Mouse (Mus musculus) myocyte (in vitro differentiated cells): Measurements from ENCODE around the gene Nfe2l1. TPM values are rescaled to one million over a fixed set of nuclear protein-coding genes. Genes with fewer than 3 reads are reported as not detected.
A peak's percentile ranks its signal among the peaks of the same experiment; 100 is the strongest.

ENCODE experiments used
- H3K27me3 ChIP-seq: one replicate; pipeline ENCODE4 v1.6.1; 2011; ENCODE audit not compliant: control insufficient read depth, insufficient read depth, insufficient read length
- H3K36me3 ChIP-seq: one replicate; pipeline ENCODE4 v1.6.1; 2011; ENCODE audit not compliant: control insufficient read depth, insufficient read depth
- H3K4me2 ChIP-seq: one replicate; pipeline ENCODE4 v1.6.1; 2011; ENCODE audit warnings: low read depth, control low read depth
- H3K4me3 ChIP-seq: one replicate; pipeline ENCODE4 v1.5.1; 2011; ENCODE audit warnings: mild to moderate bottlenecking, control low read depth, moderate library complexity
- H3K79me2 ChIP-seq: one replicate; pipeline ENCODE4 v1.6.1; 2011; ENCODE audit not compliant: control insufficient read depth, insufficient read depth
- H3ac ChIP-seq: one replicate; pipeline ENCODE4 v1.6.1; 2011; ENCODE audit not compliant: control insufficient read depth, insufficient read length
- CEBPB ChIP-seq: IDR thresholded peaks from 2 replicates; pipeline ENCODE4 v1.6.1; 2011; ENCODE audit warnings: mild to moderate bottlenecking, moderate library complexity; ENCODE audit not compliant: poor library complexity, insufficient read depth, severe bottlenecking
- E2F4 ChIP-seq: IDR thresholded peaks from one replicate; pipeline ENCODE4 v1.6.1; 2011; ENCODE audit warnings: mild to moderate bottlenecking, control low read depth, moderate library complexity; ENCODE audit not compliant: insufficient read depth
- MAX ChIP-seq: IDR thresholded peaks from one replicate; pipeline ENCODE4 v1.6.1; 2011; ENCODE audit warnings: low read depth, mild to moderate bottlenecking, control low read depth
- MYOD1 ChIP-seq, 3 experiments: IDR thresholded peaks; one replicate each; pipeline ENCODE4 v1.6.1; 2011; ENCODE audit warnings: control low read depth in 2 of 3, low read depth in 2 of 3, mild to moderate bottlenecking in 2 of 3, moderate library complexity in 1 of 3; ENCODE audit not compliant: insufficient read length in 2 of 3, control insufficient read depth in 1 of 3
- MYOG ChIP-seq, 3 experiments: IDR thresholded peaks; one replicate each; pipeline ENCODE4 v1.6.1; 2011; ENCODE audit warnings: control low read depth in 2 of 3, low read depth in 2 of 3, mild to moderate bottlenecking in 2 of 3; ENCODE audit not compliant: insufficient read length in 2 of 3, control insufficient read depth in 1 of 3, insufficient read depth in 1 of 3
- POLR2A ChIP-seq: IDR thresholded peaks from one replicate; pipeline ENCODE4 v1.6.1; 2011; ENCODE audit warnings: low read depth, mild to moderate bottlenecking, control low read depth, moderate library complexity; ENCODE audit not compliant: insufficient read length
- POLR2AphosphoS2 ChIP-seq: IDR thresholded peaks from one replicate; pipeline ENCODE4 v1.6.1; 2011; ENCODE audit warnings: low read depth, control low read depth; ENCODE audit not compliant: insufficient read length
- REST ChIP-seq: IDR thresholded peaks from one replicate; pipeline ENCODE4 v1.6.1; 2011; ENCODE audit warnings: mild to moderate bottlenecking, control low read depth, moderate library complexity; ENCODE audit not compliant: insufficient read depth, insufficient read length
- SRF ChIP-seq: IDR thresholded peaks from one replicate; pipeline ENCODE4 v1.6.1; 2011; ENCODE audit warnings: low read depth; ENCODE audit not compliant: control insufficient read depth, insufficient read length
- TCF12 ChIP-seq: IDR thresholded peaks from one replicate; pipeline ENCODE4 v1.6.1; 2011; ENCODE audit warnings: mild to moderate bottlenecking, control low read depth; ENCODE audit not compliant: poor library complexity, insufficient read depth, severe bottlenecking
- TCF3 ChIP-seq: IDR thresholded peaks from one replicate; pipeline ENCODE4 v1.6.1; 2011; ENCODE audit warnings: low read depth, control low read depth; ENCODE audit not compliant: insufficient read length
- USF1 ChIP-seq: IDR thresholded peaks from one replicate; pipeline ENCODE4 v1.6.1; 2011; ENCODE audit warnings: low read depth, mild to moderate bottlenecking, control low read depth, moderate library complexity
- polyA plus RNA-seq: library from polyadenylated mRNA; unstranded; fragments of >200 nt; fragmentation: generic; extraction: Trizol; gene quantifications from one replicate; pipeline ENCODE4 v1.2.1, GENCODE M21; 2012; ENCODE audit warnings: missing spikeins

The Nfe2l1 gene
- 518 TPM for polyA plus RNA-seq

DNA sequence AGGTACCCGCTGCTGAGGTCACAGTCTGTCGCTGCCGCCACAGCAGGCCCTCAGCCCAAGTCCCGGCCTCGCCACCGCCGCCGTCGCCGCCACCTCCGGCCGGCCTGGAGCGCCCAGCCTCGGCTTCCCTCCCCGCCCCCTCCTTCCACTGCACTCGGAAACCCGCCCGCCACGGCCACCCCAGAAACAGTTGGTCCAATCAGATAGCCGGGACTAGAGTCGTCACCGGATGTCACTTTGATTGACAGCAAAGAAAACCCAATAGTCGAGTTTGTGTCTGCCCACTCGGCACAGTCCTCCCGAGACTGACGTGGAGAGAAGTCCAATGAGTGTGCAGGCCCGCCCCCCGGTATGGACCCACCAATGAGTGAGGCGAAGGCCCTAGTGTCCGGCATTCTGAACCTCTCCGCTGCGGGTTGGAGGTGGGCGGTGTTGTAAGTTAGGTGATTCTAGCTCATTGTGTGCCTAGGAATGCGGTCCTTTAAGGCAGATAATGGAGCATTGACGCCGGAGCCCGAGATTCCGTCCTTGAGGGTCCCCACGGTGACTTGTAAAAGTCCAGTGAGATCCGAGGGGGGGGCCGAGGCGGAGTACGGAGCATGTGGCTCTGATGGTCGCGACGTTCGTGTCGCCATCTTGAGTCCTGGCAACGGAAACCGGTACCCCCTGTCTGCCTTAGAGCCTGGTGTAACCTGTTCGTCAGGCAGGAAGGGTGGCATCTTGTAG, at the start of gene Nfe2l1:
TSS of gene Nfe2l1 (minus strand) at position 156 of the 726 bp plus-strand sequence.
- H3K27me3 ChIP-seq = no peaks in the 10 kb centered on the region

DNA sequence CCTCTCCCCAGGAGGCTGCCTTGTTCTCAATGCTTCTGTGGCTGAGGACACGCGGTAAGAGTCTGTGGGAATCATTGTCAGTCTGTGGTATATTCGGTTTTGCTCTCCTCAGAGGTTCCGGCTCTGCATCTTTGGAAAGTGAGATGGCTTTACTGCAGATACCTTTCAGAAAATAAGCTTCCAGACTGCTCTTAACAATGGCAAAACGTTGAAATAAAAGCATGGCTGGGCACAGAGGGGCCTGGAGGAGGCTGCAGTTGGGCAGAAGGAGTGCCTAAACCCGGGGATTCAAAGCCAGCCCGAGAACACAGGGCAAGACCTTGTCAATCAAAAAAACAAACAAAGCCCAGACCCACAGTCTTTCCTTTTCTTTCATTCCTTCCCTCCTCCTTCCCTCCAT, 49.6 kb upstream of the Nfe2l1 start:
- Histone ChIP-seq H3K4me3 (no peak overlapping the region), H3K4me2 (no peak overlapping the region), H3K79me2 (no peaks in the 10 kb centered on the region), H3K36me3 (no peaks in the 10 kb centered on the region), H3K27me3 (no peaks in the 10 kb centered on the region), H3ac (no peak overlapping the region)
- no peak for TF ChIP-seq REST
- no peak for TF ChIP-seq SRF
- TF ChIP-seq USF1 = no peak
- no peak for TF ChIP-seq CEBPB
- TF ChIP-seq POLR2A = no peak
- no peak for TF ChIP-seq MYOG (IDR thresholded peaks at IDR 0.05; ENCODE audit: control insufficient read depth in 1 of 3, insufficient read depth in 1 of 3, insufficient read length in 2 of 3, low read depth in 2 of 3)
- no peak for TF ChIP-seq TCF3
- TF ChIP-seq MYOD1 (IDR thresholded peaks at IDR 0.05; ENCODE audit: control insufficient read depth in 1 of 3, insufficient read length in 2 of 3, low read depth in 2 of 3) = no peak
- no peak for TF ChIP-seq E2F4
- TF ChIP-seq TCF12 = no peak
- TF ChIP-seq MAX = no peak
- TF ChIP-seq POLR2AphosphoS2 = no peak

More for the DNA sequence above, at the start of gene Nfe2l1:
- peak; percentile 21 for TF ChIP-seq USF1
- no peak for TF ChIP-seq CEBPB
- TF ChIP-seq SRF = peak; percentile 6
- peak; percentile 63 for TF ChIP-seq POLR2A
- peak; percentile 63 for TF ChIP-seq POLR2AphosphoS2
- Histone ChIP-seq H3K79me2 (peaks cover 44% of the 10 kb centered on the region), H3K4me2 (peak within 1 kb of the TSS; percentile 96), H3K36me3 (peaks cover 8% of the 10 kb centered on the region), H3K4me3 (peak within 1 kb of the TSS; percentile 93), H3ac (peak within 1 kb of the TSS; percentile 77)

DNA sequence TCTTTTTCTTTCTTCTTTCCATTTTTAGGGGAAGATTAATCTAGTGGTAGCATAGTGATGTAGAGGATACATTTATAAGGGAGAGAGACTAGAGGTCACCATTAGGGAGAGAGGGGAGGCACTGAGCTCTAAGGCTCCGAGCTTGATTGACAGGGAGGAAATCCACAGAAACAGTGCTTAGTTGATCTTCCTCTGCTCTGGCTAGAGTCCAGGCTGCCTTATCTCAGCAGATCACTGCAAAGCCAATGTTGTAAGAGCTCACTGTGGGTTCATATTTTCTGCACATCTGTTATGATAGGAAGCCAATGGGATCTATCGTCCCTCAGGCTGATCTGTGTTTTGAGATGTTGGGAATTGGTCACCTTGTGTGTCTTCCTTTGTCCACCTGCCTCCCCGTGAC, 48.9 kb upstream of the Nfe2l1 start:
- Histone ChIP-seq H3K4me2 (no peak overlapping the region), H3K4me3 (no peak overlapping the region), H3K79me2 (no peaks in the 10 kb centered on the region), H3K36me3 (no peaks in the 10 kb centered on the region), H3ac (no peak overlapping the region), H3K27me3 (no peaks in the 10 kb centered on the region)
- TF ChIP-seq MYOG (IDR thresholded peaks at IDR 0.05; ENCODE audit: control insufficient read depth in 1 of 3, insufficient read depth in 1 of 3, insufficient read length in 2 of 3, low read depth in 2 of 3) (no peak), SRF (no peak), MYOD1 (IDR thresholded peaks at IDR 0.05; ENCODE audit: control insufficient read depth in 1 of 3, insufficient read length in 2 of 3, low read depth in 2 of 3) (no peak), TCF3 (no peak)

DNA sequence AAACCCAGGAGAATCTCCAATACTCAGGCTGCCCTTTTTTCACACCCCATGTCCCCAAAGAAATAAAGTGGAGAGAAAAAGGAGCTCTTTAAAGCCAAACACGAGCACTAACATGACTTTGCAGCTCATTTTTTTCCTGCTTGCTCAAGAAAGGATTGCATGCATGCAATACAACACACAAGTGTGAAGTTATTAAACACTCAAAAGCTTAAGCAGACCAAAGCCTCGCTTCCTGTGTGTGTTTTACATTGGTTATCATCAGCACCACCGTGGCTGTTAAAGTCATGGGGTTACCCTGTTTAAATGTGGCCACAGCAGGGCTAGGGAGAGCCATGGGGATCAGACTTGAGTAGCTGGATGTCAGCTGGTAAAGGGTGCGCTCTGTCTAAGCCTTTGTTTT, 47.3 kb upstream of the Nfe2l1 start:
- TF ChIP-seq REST (no peak), USF1 (no peak), MYOG (IDR thresholded peaks at IDR 0.05; ENCODE audit: control insufficient read depth in 1 of 3, insufficient read depth in 1 of 3, insufficient read length in 2 of 3, low read depth in 2 of 3) (no peak), POLR2A (no peak), TCF12 (no peak)
- no peaks in the 10 kb centered on the region for H3K27me3 ChIP-seq
- H3K36me3 ChIP-seq = no peaks in the 10 kb centered on the region
- no peak overlapping the region for H3K4me3 ChIP-seq
- H3K4me2 ChIP-seq = no peak overlapping the region
- no peaks in the 10 kb centered on the region for H3K79me2 ChIP-seq
- H3ac ChIP-seq = no peak overlapping the region

DNA sequence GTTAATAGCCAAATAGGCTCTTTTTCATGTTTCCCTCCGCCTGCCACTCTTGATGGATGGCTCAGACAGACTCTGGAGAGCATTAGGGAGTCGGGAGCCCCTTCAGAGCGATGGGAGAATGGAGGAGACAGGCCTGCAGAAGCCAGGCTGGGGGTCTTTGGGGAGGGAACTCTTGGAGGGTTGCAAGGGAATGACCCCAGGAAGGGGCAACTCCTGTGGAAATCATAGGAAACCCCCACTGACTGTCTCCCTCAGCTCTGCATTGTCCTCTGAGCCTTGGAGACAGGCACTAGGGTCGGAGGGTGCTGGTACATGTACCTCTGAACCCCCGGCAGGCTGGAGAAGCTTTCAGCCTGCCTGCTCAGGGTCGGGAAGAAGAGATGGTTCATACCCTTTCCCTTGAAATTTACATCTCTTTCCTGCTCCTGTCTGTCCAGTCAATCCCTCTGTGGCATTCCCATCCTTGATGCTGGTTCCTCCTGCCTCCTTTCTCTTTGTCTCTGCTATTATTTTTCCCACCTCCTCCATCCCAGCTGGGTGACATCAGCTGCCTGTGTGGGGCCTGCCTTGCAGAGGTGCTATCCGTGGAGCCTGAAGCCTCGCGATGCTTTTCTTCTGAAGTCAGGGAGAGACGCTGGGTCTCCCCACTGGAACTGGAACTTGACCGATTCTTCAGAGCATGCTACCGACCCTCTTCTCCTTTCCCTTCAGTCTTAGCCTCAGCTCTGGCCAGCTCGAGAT, 46.7 kb upstream of the Nfe2l1 start:
- Histone ChIP-seq H3K4me3 (no peak overlapping the region), H3K4me2 (no peak overlapping the region), H3K27me3 (no peaks in the 10 kb centered on the region), H3K79me2 (no peaks in the 10 kb centered on the region), H3ac (no peak overlapping the region), H3K36me3 (no peaks in the 10 kb centered on the region)
- TF ChIP-seq POLR2AphosphoS2 (no peak), MAX (no peak), MYOD1 (IDR thresholded peaks at IDR 0.05; ENCODE audit: control insufficient read depth in 1 of 3, insufficient read length in 2 of 3, low read depth in 2 of 3) (no peak), TCF3 (no peak), CEBPB (no peak), E2F4 (no peak), USF1 (no peak), SRF (no peak), REST (no peak), TCF12 (no peak), POLR2A (no peak), MYOG (IDR thresholded peaks at IDR 0.05; ENCODE audit: control insufficient read depth in 1 of 3, insufficient read depth in 1 of 3, insufficient read length in 2 of 3, low read depth in 2 of 3) (no peak)
